Mouse (Mus musculus): ENCODE data around the gene Zfyve9. TPM values are rescaled to one million over a fixed set of nuclear protein-coding genes. Genes with fewer than 3 reads are reported as not detected.

Zfyve9 gene
- polyA plus RNA-seq, 1 experiment from 2014 or later = 2.3 TPM

DNA sequence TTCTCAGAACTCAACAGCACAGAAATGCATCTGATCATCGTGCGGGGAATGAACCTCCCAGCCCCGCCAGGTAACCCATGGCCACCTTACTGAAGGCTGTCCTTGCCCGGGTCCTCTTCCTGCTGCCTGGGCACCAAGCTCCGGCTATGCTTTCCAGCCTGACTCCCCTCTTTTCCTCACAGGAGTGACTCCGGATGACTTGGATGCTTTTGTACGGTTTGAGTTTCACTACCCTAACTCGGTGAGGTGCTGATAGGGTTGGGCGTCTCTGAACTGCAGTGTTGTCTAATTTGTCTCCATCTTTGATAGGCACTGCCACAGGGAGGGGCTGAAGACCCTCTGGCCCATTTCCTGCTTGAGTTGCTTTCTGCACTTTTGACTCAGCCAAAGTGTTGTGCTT, 150.5 kb downstream of the Zfyve9 start:
- Histone ChIP-seq H3K27me3 (ENCODE audit: control insufficient read depth, insufficient read depth, low read length) (no peaks in the 10 kb centered on the region), H3K4me1 (ENCODE audit: control insufficient read depth, insufficient read depth, low read length) (no peaks in the 10 kb centered on the region), H3K4me2 (ENCODE audit: low read depth, low read length) (no peak overlapping the region), H3K27ac (ENCODE audit: low read length) (no peak overlapping the region), H3K4me3 (replicated peaks; ENCODE audit: low read length) (no peak overlapping the region), H3K9me3 (replicated peaks; ENCODE audit: control insufficient read depth, low read length) (no peaks in the 10 kb centered on the region), H3K9ac (ENCODE audit: low read length) (no peak overlapping the region), H3K36me3 (ENCODE audit: control insufficient read depth, insufficient read depth, low read length) (peaks cover 28% of the 10 kb centered on the region)
- WGBS = 91% methylated on average over 9 of the region's 9 CpGs
- no peak for ATAC-seq (ENCODE audit: insufficient read depth, low FRiP score)

DNA sequence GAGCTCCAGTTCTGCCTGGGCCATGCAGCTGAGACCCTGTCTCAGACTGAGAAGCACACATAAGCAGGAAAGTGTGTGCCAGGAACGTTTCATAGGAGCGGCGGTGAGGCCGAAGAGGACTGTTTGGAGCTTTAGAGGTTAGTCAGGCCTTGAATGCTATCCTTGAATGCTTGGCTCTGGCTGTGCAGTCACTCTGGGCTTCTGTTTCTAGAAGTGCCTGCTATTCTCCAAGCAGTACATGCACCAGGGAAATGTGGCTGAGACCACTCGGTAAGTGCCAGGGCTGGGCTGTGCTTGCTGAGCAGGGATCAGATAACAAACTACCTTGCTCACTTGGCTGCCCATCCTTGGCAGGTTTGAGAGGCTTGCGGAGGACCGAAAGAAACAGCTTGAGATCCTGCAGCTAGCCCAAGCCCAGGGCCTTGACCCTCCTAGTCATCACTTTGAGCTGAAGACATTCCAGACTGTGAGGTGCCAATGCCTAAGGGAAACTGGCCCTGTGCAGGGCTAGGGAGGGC, 151.2 kb downstream of the Zfyve9 start:
- peaks cover 31% of the 10 kb centered on the region for H3K36me3 ChIP-seq (ENCODE audit: control insufficient read depth, insufficient read depth, low read length)
- no peak for ATAC-seq (ENCODE audit: insufficient read depth, low FRiP score)
- 89% methylated on average over 7 of the region's 7 CpGs for WGBS

DNA sequence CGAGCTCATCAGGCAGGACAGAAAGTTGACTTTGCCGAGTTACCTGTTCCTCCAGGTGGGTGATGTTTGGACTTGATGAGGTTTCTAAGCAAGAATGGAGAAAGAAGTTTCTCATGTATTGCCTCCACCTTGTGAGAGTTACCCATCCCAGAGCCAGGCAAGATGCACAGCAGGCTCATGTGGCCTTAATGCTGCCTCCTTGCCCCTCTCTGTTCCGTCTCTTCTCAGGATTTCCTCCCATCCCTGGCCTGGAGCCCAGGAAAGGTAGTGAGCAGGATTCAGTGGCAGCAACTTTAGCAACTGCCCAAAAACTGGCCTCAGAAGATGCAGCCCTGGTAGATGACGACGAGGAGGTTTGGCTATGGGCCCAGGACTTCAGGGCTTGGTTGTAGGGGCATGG, 153.5 kb downstream of the Zfyve9 start:
- ATAC-seq (ENCODE audit: insufficient read depth, low FRiP score) = no peak
- H3K9ac ChIP-seq (ENCODE audit: low read length) = no peak overlapping the region
- H3K27me3 ChIP-seq (ENCODE audit: control insufficient read depth, insufficient read depth, low read length) = no peaks in the 10 kb centered on the region
- no peaks in the 10 kb centered on the region for H3K9me3 ChIP-seq (replicated peaks; ENCODE audit: control insufficient read depth, low read length)
- no peak overlapping the region for H3K4me2 ChIP-seq (ENCODE audit: low read depth, low read length)
- 81% methylated on average over 5 of the region's 5 CpGs for WGBS
- H3K4me3 ChIP-seq (replicated peaks; ENCODE audit: low read length) = no peak overlapping the region
- H3K4me1 ChIP-seq (ENCODE audit: control insufficient read depth, insufficient read depth, low read length) = no peaks in the 10 kb centered on the region
- no peak overlapping the region for H3K27ac ChIP-seq (ENCODE audit: low read length)
- peaks cover 24% of the 10 kb centered on the region for H3K36me3 ChIP-seq (ENCODE audit: control insufficient read depth, insufficient read depth, low read length)

More for the DNA sequence above, 151.2 kb downstream of the Zfyve9 start:
- no peak overlapping the region for H3K4me2 ChIP-seq (ENCODE audit: low read depth, low read length)
- no peak overlapping the region for H3K4me3 ChIP-seq (replicated peaks; ENCODE audit: low read length)
- no peaks in the 10 kb centered on the region for H3K9me3 ChIP-seq (replicated peaks; ENCODE audit: control insufficient read depth, low read length)
- no peaks in the 10 kb centered on the region for H3K4me1 ChIP-seq (ENCODE audit: control insufficient read depth, insufficient read depth, low read length)
- no peak overlapping the region for H3K27ac ChIP-seq (ENCODE audit: low read length)
- no peaks in the 10 kb centered on the region for H3K27me3 ChIP-seq (ENCODE audit: control insufficient read depth, insufficient read depth, low read length)
- H3K9ac ChIP-seq (ENCODE audit: low read length) = no peak overlapping the region

DNA sequence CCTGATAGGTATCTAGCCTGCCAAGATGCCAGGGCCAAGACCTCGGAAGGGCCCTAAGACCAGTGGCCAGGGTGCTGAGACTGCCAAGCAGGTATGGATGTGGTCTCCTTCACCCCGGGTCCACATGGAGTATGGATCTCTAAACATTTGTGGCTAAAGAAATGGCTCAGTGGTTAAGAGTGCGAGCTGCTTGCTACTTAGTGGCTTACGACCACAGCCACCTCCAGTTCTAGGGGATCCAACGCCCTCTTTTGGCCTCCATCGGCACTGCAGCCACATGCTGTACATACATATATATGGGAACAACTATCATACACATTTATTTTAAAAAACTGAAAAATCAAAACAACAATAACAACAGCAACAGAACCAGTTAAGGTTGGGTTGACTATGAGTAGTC, 159.1 kb downstream of the Zfyve9 start:
- no peak overlapping the region for H3K4me2 ChIP-seq (ENCODE audit: low read depth, low read length)
- no peaks in the 10 kb centered on the region for H3K27me3 ChIP-seq (ENCODE audit: control insufficient read depth, insufficient read depth, low read length)
- 98% methylated on average over 6 of the region's 6 CpGs for WGBS
- no peak for ATAC-seq (ENCODE audit: insufficient read depth, low FRiP score)
- no peaks in the 10 kb centered on the region for H3K9me3 ChIP-seq (replicated peaks; ENCODE audit: control insufficient read depth, low read length)
- H3K4me3 ChIP-seq (replicated peaks; ENCODE audit: low read length) = no peak overlapping the region
- no peak overlapping the region for H3K9ac ChIP-seq (ENCODE audit: low read length)
- H3K36me3 ChIP-seq (ENCODE audit: control insufficient read depth, insufficient read depth, low read length) = peaks cover 5% of the 10 kb centered on the region; the same call in 1 of the 2 replicates
- H3K4me1 ChIP-seq (ENCODE audit: control insufficient read depth, insufficient read depth, low read length) = peaks cover 13% of the 10 kb centered on the region
- H3K27ac ChIP-seq (ENCODE audit: low read length) = no peak overlapping the region

DNA sequence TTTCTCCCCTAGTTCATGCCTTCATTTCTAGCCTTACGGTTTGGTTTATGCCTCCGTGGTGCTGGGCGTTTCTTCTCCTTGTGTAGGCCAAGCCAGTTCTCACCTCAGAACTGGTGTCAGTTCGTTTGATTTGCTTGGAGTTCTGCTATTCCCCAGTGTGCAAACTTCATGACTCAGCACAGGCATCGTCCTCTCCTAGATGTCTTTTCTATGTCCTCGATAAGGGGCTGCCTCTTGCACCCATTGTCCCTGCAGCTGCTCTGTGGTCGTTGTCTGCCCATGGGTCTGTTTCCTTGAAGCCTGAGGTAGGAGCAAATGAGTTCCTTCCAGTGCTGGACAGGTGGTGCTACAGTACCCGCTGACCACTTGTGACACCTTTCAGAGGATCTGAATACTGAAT, 160.1 kb downstream of the Zfyve9 start:
- Histone ChIP-seq H3K4me2 (ENCODE audit: low read depth, low read length) (peak overlapping the region; percentile 90), H3K4me1 (ENCODE audit: control insufficient read depth, insufficient read depth, low read length) (peaks cover 13% of the 10 kb centered on the region), H3K27me3 (ENCODE audit: control insufficient read depth, insufficient read depth, low read length) (no peaks in the 10 kb centered on the region), H3K9me3 (replicated peaks; ENCODE audit: control insufficient read depth, low read length) (no peaks in the 10 kb centered on the region), H3K36me3 (ENCODE audit: control insufficient read depth, insufficient read depth, low read length) (0 out of 2 replicates have a peak, but pooled peaks cover 4% of the 10 kb centered on the region), H3K27ac (ENCODE audit: low read length) (peak overlapping the region; percentile 87), H3K9ac (ENCODE audit: low read length) (peak overlapping the region; percentile 95), H3K4me3 (replicated peaks; ENCODE audit: low read length) (peak overlapping the region; percentile 87)
- WGBS = 13% methylated on average over 8 of the region's 8 CpGs
- no peak for ATAC-seq (ENCODE audit: insufficient read depth, low FRiP score)

DNA sequence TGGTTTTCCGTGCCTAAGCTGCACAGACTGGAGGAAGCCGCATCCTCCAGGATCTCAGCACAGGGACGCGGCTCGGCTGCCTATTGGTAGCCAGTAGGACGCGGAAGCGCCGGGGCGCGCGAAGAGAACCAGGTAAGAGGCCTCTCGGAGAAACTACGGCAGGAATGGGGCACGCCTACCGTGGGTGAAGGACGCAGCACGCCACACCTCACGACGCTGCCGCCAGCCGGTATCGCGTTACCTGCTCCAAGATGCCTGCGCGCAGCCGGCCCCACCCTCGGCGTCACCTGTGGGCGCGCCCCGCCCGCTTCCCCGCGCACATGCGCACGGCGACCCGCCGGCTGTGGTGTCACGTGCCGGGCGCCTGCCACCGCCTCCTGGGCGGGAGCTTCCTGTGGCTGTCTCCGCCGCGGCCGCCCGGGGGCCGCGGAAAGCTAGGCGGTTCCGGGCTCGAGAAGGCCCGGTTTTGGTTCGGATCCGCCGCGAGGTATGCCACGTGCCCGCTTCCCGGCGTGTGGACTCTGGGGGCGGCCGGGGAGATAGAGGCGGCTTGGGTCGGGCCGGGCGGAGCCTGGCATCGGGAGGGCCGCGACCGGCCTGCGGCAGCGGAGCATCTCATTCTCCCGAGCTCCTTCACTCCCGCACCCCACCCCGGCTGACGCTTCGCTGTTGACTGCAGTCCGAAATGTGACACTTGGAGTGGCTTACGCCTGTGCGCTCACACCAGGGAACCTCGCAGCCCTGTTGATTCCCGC, 160.8 kb downstream of the Zfyve9 start, which contains the start of gene Cc2d1b:
TSS of gene Cc2d1b (plus strand) at position 354 of the 755 bp plus-strand sequence.
- under 1% methylated on average over 86 of the region's 86 CpGs for WGBS
- Histone ChIP-seq H3K27me3 (ENCODE audit: control insufficient read depth, insufficient read depth, low read length) (no peaks in the 10 kb centered on the region), H3K9ac (ENCODE audit: low read length) (peak within 1 kb of the TSS; percentile 95)

DNA sequence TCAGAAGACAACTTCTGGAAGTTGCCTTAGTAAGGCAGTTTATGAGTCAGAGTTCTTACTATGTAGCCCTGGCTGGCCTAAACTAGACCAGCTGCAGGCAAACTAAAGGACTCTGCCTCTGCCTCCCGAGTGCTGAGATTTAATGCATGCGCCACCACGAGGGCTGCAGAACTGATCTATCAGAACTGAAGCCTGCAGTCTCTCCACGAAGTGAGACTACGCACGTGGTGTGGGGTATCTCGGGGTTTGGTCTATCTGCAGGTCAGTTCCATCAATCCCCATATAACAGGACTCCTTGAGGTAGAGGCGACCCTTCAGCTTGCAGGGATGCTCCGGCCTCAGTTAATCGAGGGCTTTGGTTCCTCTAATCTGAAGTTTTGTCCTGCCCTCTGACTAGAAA, 161.4 kb downstream of the Zfyve9 start:
- 1% methylated on average over 10 of the region's 10 CpGs for WGBS

More for the DNA sequence above, 160.8 kb downstream of the Zfyve9 start, which contains the start of gene Cc2d1b:
- Histone ChIP-seq H3K36me3 (ENCODE audit: control insufficient read depth, insufficient read depth, low read length) (0 out of 2 replicates have a peak, but pooled peaks cover under 1% of the 10 kb centered on the region), H3K4me2 (ENCODE audit: low read depth, low read length) (peak within 1 kb of the TSS; percentile 90), H3K4me1 (ENCODE audit: control insufficient read depth, insufficient read depth, low read length) (peaks cover 13% of the 10 kb centered on the region), H3K4me3 (replicated peaks; ENCODE audit: low read length) (peak within 1 kb of the TSS; percentile 87), H3K27ac (ENCODE audit: low read length) (peak within 1 kb of the TSS; percentile 92), H3K9me3 (replicated peaks; ENCODE audit: control insufficient read depth, low read length) (no peaks in the 10 kb centered on the region)
- peak; percentile 94 for ATAC-seq (ENCODE audit: insufficient read depth, low FRiP score)

DNA sequence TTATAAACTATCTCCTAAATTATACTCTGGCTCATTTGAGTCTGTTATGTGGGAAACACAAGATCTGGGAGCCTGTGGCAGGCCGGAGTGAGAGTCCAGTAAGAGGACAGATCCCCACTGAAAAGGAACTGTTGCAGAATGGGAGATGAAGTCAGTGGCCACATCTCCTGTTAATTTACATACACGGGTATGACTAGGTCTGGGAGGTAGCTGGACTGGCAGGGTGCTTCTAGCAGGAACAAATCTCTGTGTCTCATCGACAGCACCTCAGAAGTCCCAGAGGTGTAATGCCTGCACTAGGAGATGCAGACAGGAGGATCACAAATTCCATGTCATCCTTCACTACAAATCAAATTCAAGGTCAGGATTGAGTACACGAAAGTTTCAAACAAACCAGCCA, 162.0 kb downstream of the Zfyve9 start:
- Histone ChIP-seq H3K4me2 (ENCODE audit: low read depth, low read length) (peak overlapping the region; percentile 90), H3K27me3 (ENCODE audit: control insufficient read depth, insufficient read depth, low read length) (no peaks in the 10 kb centered on the region), H3K9me3 (replicated peaks; ENCODE audit: control insufficient read depth, low read length) (no peaks in the 10 kb centered on the region), H3K36me3 (ENCODE audit: control insufficient read depth, insufficient read depth, low read length) (no peaks in the 10 kb centered on the region), H3K9ac (ENCODE audit: low read length) (peak overlapping the region; percentile 95), H3K4me3 (replicated peaks; ENCODE audit: low read length) (peak overlapping the region; percentile 87), H3K4me1 (ENCODE audit: control insufficient read depth, insufficient read depth, low read length) (peaks cover 13% of the 10 kb centered on the region), H3K27ac (ENCODE audit: low read length) (peak overlapping the region; percentile 92)
- WGBS = 59% methylated on average over 4 of the region's 4 CpGs
- ATAC-seq (ENCODE audit: insufficient read depth, low FRiP score) = no peak

More for the DNA sequence above, 161.4 kb downstream of the Zfyve9 start:
- peak overlapping the region; percentile 90 for H3K4me2 ChIP-seq (ENCODE audit: low read depth, low read length)
- H3K27me3 ChIP-seq (ENCODE audit: control insufficient read depth, insufficient read depth, low read length) = no peaks in the 10 kb centered on the region
- no peaks in the 10 kb centered on the region for H3K36me3 ChIP-seq (ENCODE audit: control insufficient read depth, insufficient read depth, low read length)
- H3K9me3 ChIP-seq (replicated peaks; ENCODE audit: control insufficient read depth, low read length) = no peaks in the 10 kb centered on the region
- H3K9ac ChIP-seq (ENCODE audit: low read length) = peak overlapping the region; percentile 95
- peaks cover 13% of the 10 kb centered on the region for H3K4me1 ChIP-seq (ENCODE audit: control insufficient read depth, insufficient read depth, low read length)
- peak; percentile 21 for ATAC-seq (ENCODE audit: insufficient read depth, low FRiP score)
- peak overlapping the region; percentile 92 for H3K27ac ChIP-seq (ENCODE audit: low read length)
- H3K4me3 ChIP-seq (replicated peaks; ENCODE audit: low read length) = peak overlapping the region; percentile 87

DNA sequence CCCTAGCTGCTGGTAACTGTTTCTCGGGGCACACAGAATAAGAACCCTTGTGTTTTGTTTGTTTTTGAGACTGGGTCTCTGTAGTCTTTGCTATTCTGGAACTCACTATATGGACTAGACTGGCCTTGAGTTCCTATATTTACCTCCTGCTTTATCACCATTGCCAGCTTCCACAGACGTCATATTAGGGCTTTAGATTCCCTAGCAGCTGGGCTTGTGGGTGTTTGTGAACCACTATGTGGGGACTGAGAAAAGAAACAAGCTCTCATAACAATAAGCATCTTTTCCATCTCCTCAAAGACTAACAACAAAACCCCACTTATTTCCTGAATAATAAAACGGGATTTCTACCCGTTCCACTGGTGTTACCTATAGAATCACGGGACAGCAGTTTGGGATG, 169.7 kb downstream of the Zfyve9 start:
- Histone ChIP-seq H3K4me1 (ENCODE audit: control insufficient read depth, insufficient read depth, low read length) (no peaks in the 10 kb centered on the region), H3K4me3 (replicated peaks; ENCODE audit: low read length) (no peak overlapping the region), H3K4me2 (ENCODE audit: low read depth, low read length) (no peak overlapping the region), H3K27me3 (ENCODE audit: control insufficient read depth, insufficient read depth, low read length) (no peaks in the 10 kb centered on the region), H3K27ac (ENCODE audit: low read length) (no peak overlapping the region), H3K36me3 (ENCODE audit: control insufficient read depth, insufficient read depth, low read length) (no peaks in the 10 kb centered on the region), H3K9me3 (replicated peaks; ENCODE audit: control insufficient read depth, low read length) (no peaks in the 10 kb centered on the region), H3K9ac (ENCODE audit: low read length) (no peak overlapping the region)
- no peak for ATAC-seq (ENCODE audit: insufficient read depth, low FRiP score)
- WGBS = 82% methylated on average over 5 of the region's 5 CpGs
